Mouse (Mus musculus) small intestine, adult 2 months (tissue): Measurements from ENCODE around the gene Prrt1. TPM values are rescaled to one million over a fixed set of nuclear protein-coding genes. Genes with fewer than 3 reads are reported as not detected.

ENCODE experiments used
- H3K27ac ChIP-seq: fragments of 200-500 bp; 2 replicates; pipeline ENCODE4 v1.5.1; 2012; ENCODE audit warnings: low read depth, low read length, control low read depth, inconsistent platforms; ENCODE audit not compliant: insufficient read depth
- H3K27me3 ChIP-seq: fragments of 200-500 bp; 2 replicates; pipeline ENCODE4 v1.6.1; 2012; ENCODE audit warnings: mild to moderate bottlenecking, moderate library complexity, low read length, inconsistent platforms; ENCODE audit not compliant: control insufficient read depth, insufficient read depth
- H3K36me3 ChIP-seq: fragments of 200-500 bp; 2 replicates; pipeline ENCODE4 v1.6.1; 2012; ENCODE audit warnings: mild to moderate bottlenecking, low read length, control low read depth, inconsistent platforms; ENCODE audit not compliant: control insufficient read depth, insufficient read depth
- H3K4me1 ChIP-seq: fragments of 200-500 bp; 2 replicates; pipeline ENCODE4 v1.6.1; 2012; ENCODE audit warnings: low read length, inconsistent platforms, mixed read lengths; ENCODE audit not compliant: control insufficient read depth, insufficient read depth, insufficient read length
- H3K4me3 ChIP-seq: fragments of 200-500 bp; 2 replicates; pipeline ENCODE4 v1.5.1; 2012; ENCODE audit warnings: low read depth, mild to moderate bottlenecking, control low read depth, inconsistent platforms, low read length, moderate library complexity
- CTCF ChIP-seq: fragments of 200-500 bp; IDR thresholded peaks from 2 replicates; pipeline ENCODE4 v1.5.1; 2012; ENCODE audit warnings: low read depth, mild to moderate bottlenecking, control low read depth, inconsistent platforms, low read length, moderate library complexity, mixed read lengths; ENCODE audit not compliant: insufficient replicate concordance, insufficient read length; ENCODE audit errors: extremely low read depth
- POLR2A ChIP-seq: fragments of 200-500 bp; IDR thresholded peaks from 2 replicates; pipeline ENCODE4 v1.6.1; 2012; ENCODE audit warnings: low read depth, mild to moderate bottlenecking, control low read depth, inconsistent platforms, low read length, moderate library complexity
- WGBS: fragments of 180-500 bp; shearing (Covaris S2); methylation state at CpG from one replicate; pipeline ENCODE4 v1.1.7; 2018; 5-methylcytosine and 5-hydroxymethylcytosine counted together
- polyA plus RNA-seq: library from polyadenylated mRNA; depleted of rRNA; stranded (reverse); fragments of >200 nt; gene quantifications from 2 replicates; pipeline ENCODE4 v1.2.3, GENCODE M21; 2012; rRNA removed

Gene Prrt1
- polyA plus RNA-seq, 1 experiment, result 8.0 TPM

DNA sequence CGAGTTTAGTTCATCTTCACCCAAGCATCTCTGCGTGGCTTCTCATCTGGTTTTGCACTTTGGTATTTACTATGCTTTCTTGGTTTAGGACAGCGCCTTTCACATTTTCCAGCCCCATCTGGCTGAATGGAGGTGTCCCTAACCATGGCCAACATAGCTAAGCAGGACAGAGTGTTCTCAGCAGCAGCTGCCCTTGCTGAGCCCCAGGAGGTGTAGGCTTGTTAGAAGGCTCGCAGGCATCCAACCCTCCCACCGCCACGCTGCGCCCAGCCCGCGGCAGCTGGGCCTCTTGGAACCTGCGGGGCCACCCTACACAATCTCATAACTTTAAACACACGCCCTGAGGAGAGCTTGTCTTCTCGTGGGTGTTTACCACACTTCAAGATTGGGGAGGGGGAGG lies 47.3 kb downstream of the Prrt1 start:
- 49% methylated on average over 12 of the region's 12 CpGs for WGBS
- Histone ChIP-seq H3K27ac (no peak overlapping the region), H3K4me1 (peaks cover 4% of the 10 kb centered on the region; the same call in 1 of the 2 replicates), H3K4me3 (no peak overlapping the region), H3K36me3 (no peaks in the 10 kb centered on the region), H3K27me3 (peaks cover 26% of the 10 kb centered on the region)
- no peak for TF ChIP-seq CTCF
- no peak for TF ChIP-seq POLR2A

DNA sequence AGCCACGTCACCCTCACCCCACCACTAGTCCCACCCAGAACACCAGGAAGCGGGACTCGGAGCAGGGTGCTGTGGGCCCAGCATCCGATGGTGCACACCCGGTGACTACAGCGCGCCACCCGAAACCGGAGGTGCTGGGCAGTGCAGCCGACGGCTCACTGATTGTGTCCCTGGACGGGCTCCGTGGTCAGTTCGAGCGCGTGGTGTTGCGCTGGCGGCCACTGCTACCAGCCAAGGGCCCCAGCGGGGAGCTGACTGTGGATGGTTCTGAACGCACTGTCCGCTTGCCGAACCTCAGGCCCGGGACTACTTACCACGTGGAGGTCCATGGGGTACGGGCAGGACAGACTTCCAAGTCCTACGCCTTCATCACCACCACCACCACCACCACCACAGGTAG lies 50.9 kb downstream of the Prrt1 start:
- Histone ChIP-seq H3K27ac (no peak overlapping the region), H3K27me3 (peaks cover 6% of the 10 kb centered on the region), H3K4me3 (no peak overlapping the region), H3K36me3 (no peaks in the 10 kb centered on the region), H3K4me1 (peaks cover 13% of the 10 kb centered on the region)
- TF ChIP-seq CTCF (no peak), POLR2A (no peak)
- 79% methylated on average over 26 of the region's 26 CpGs for WGBS

GRCm38 (mm10) chr17:34680621-34681020 lies 51.3 kb downstream of the Prrt1 start:
- no peak for TF ChIP-seq POLR2A
- TF ChIP-seq CTCF, result no peak
- Histone ChIP-seq H3K27ac (no peak overlapping the region), H3K4me3 (no peak overlapping the region), H3K4me1 (peaks cover 15% of the 10 kb centered on the region), H3K36me3 (no peaks in the 10 kb centered on the region), H3K27me3 (peaks cover 4% of the 10 kb centered on the region)
- 69% methylated on average over 4 of the region's 4 CpGs for WGBS

DNA sequence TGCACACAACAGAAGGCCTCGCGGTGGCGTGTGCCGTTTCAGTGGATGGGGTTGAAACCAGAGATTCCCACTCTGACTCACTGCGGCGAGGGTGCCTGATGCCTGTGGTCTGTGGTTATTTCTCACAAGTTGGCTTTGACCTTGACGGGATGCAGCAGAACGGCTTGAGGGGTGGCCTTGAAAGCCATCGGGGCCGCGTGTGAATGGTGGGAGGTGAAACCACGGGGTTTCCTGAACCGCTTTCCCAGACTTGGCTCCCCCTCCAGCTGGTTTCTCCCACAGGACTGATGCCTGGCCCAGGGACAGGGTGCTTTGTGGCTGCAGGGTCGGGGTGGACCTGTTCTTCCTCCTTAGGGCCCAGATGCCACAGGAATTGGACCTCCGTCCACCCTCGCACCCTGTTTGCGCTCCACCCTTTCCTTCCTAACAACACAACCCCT lies 51.8 kb downstream of the Prrt1 start:
- H3K36me3 ChIP-seq, result no peaks in the 10 kb centered on the region

GRCm38 (mm10) chr17:34681881-34682536 lies 52.7 kb downstream of the Prrt1 start:
- no peaks in the 10 kb centered on the region for H3K36me3 ChIP-seq
- peaks cover 4% of the 10 kb centered on the region; the same call in 1 of the 2 replicates for H3K27me3 ChIP-seq
- H3K4me1 ChIP-seq, result peaks cover 19% of the 10 kb centered on the region
- 63% methylated on average over 11 of the region's 11 CpGs for WGBS
- peak overlapping the region; percentile 24; the same call in 1 of the 2 replicates for H3K27ac ChIP-seq
- H3K4me3 ChIP-seq, result no peak overlapping the region
- TF ChIP-seq CTCF (no peak), POLR2A (no peak)

More for the DNA sequence above, 51.8 kb downstream of the Prrt1 start:
- TF ChIP-seq POLR2A (no peak), CTCF (no peak)
- 54% methylated on average over 17 of the region's 17 CpGs for WGBS
- H3K4me1 ChIP-seq, result peaks cover 19% of the 10 kb centered on the region
- peaks cover 4% of the 10 kb centered on the region; the same call in 1 of the 2 replicates for H3K27me3 ChIP-seq
- H3K4me3 ChIP-seq, result 0 out of 2 replicates have a peak overlapping the region, but pooled peaks have one; percentile 0
- H3K27ac ChIP-seq, result peak overlapping the region; percentile 65

Other genes starting within 250 kb of the Prrt1 start
- not detected in 2 replicates for gene BC051142, start 230.7 kb upstream of the Prrt1 start, polyA plus RNA-seq
- gene Btnl4, start 152.2 kb upstream of the Prrt1 start, polyA plus RNA-seq, result 19.3 and 61.4 TPM in 2 replicates
- gene Btnl6, start 112.2 kb upstream of the Prrt1 start, polyA plus RNA-seq, result 33.4 and 104 TPM in 2 replicates
- gene Notch4, start 65.3 kb upstream of the Prrt1 start, polyA plus RNA-seq, result 12.1 and 16.7 TPM in 2 replicates
- gene Gpsm3, start 39.7 kb upstream of the Prrt1 start, polyA plus RNA-seq, result 3.5 and 8.1 TPM in 2 replicates
- gene Pbx2, start 38.3 kb upstream of the Prrt1 start, polyA plus RNA-seq, result 16.1 and 32.2 TPM in 2 replicates
- gene Ager, start 31.7 kb upstream of the Prrt1 start, polyA plus RNA-seq, result 0.90 and 1.7 TPM in 2 replicates
- gene Rnf5, start 25.8 kb upstream of the Prrt1 start, polyA plus RNA-seq, result 66.7 and 147 TPM in 2 replicates
- 210 and 330 TPM in 2 replicates for gene Agpat1, start 25.3 kb upstream of the Prrt1 start, polyA plus RNA-seq
- gene Egfl8, start 13.6 kb upstream of the Prrt1 start, polyA plus RNA-seq, result 1.8 and 2.3 TPM in 2 replicates
- 17.3 and 22.0 TPM in 2 replicates for gene Ppt2, start 1.0 kb upstream of the Prrt1 start, polyA plus RNA-seq
- 2.5 and 9.3 TPM in 2 replicates for gene Fkbpl, start 15.2 kb downstream of the Prrt1 start, polyA plus RNA-seq
- 26.6 and 48.0 TPM in 2 replicates for gene Atf6b, start 17.6 kb downstream of the Prrt1 start, polyA plus RNA-seq
- 12.1 and 12.5 TPM in 2 replicates for gene Tnxb, start 41.0 kb downstream of the Prrt1 start, polyA plus RNA-seq
- 16.8 and 17.2 TPM in 2 replicates for gene C4b, start 114.3 kb downstream of the Prrt1 start, polyA plus RNA-seq
- 0.18 and 0.67 TPM in 2 replicates for gene Cyp21a1, start 175.0 kb downstream of the Prrt1 start, polyA plus RNA-seq
- gene Stk19, start 207.4 kb downstream of the Prrt1 start, polyA plus RNA-seq, result 28.6 and 56.3 TPM in 2 replicates
- gene Dxo, start 207.5 kb downstream of the Prrt1 start, polyA plus RNA-seq, result 31.5 and 51.8 TPM in 2 replicates
- 48.1 and 79.3 TPM in 2 replicates for gene Skiv2l, start 220.7 kb downstream of the Prrt1 start, polyA plus RNA-seq
- 7.8 and 18.3 TPM in 2 replicates for gene Nelfe, start 220.9 kb downstream of the Prrt1 start, polyA plus RNA-seq
- 22.4 and 71.5 TPM in 2 replicates for gene Cfb, start 233.0 kb downstream of the Prrt1 start, polyA plus RNA-seq
- 2.9 and 6.8 TPM in 2 replicates for gene Zbtb12, start 249.9 kb downstream of the Prrt1 start, polyA plus RNA-seq